Mouse (Mus musculus): ENCODE data around the gene Tfeb. TPM values are rescaled to one million over a fixed set of nuclear protein-coding genes. Genes with fewer than 3 reads are reported as not detected.

Tfeb gene
- polyA plus RNA-seq, 1 experiment = 3.2 TPM

DNA sequence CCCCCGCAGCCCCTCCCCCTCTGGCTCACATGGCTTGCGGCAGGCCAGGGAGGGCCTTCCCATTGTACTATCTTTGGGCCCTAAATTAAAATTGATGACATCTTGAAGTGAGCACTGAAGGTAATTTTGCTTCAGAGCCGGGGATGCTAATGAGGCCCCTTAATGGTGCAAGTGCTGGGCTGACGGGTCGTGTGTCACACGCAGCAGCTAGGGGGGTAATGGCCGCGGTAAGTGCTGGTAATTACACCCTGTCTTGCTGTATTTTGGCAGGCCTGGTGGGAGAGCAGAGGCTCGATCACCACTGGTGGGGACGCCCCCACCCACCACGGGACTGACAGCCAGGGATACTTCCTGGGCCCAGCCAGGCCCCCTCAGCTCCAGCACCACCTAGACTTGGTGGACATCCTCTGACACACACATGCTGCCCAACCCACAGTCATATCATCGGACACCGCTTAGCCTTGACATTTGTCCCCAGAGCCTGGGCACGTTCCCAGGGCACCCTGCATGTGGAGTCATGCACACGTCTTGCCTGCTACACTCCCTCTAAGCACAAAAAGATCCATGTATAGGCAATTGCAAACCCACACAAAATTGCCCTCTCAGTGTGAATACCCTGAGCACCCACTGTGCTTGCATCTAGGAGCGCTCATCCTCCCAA, 59.5 kb downstream of the Tfeb start:
- DNase-seq (ENCODE audit: low read depth) = peak; percentile 80
- TF ChIP-seq CTCF (IDR thresholded peaks at IDR 0.05; ENCODE audit: borderline replicate concordance, extremely low read depth, insufficient read depth, insufficient read length) = no peak
- no peak for TF ChIP-seq POLR2A (IDR thresholded peaks at IDR 0.05; ENCODE audit: borderline replicate concordance, extremely low read depth, insufficient read depth, insufficient read length, poor library complexity, severe bottlenecking)

DNA sequence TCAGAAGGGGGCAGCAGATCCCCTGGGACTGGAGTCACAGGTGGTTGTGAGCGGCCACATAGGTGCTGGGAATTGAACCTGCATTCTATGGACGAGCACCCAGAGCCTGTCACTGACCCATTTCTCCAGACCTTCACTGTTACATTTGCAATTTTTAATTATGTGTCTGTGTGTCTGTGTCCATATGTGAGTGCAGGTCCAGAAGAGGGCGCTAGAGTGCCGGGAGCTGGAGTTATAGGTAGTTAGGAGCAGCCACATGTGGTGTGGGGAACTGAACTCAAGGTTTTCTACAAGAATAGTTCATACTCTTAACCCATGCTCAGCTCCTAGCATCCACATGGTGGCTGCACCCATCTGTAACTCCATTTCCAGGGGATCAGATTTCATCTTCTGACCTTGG, 60.1 kb downstream of the Tfeb start:
- no peak for DNase-seq (ENCODE audit: low read depth)
- TF ChIP-seq CTCF (IDR thresholded peaks at IDR 0.05; ENCODE audit: borderline replicate concordance, extremely low read depth, insufficient read depth, insufficient read length) = peak; percentile 16; the same call in 1 of the 2 replicates
- TF ChIP-seq POLR2A (IDR thresholded peaks at IDR 0.05; ENCODE audit: borderline replicate concordance, extremely low read depth, insufficient read depth, insufficient read length, poor library complexity, severe bottlenecking) = no peak

DNA sequence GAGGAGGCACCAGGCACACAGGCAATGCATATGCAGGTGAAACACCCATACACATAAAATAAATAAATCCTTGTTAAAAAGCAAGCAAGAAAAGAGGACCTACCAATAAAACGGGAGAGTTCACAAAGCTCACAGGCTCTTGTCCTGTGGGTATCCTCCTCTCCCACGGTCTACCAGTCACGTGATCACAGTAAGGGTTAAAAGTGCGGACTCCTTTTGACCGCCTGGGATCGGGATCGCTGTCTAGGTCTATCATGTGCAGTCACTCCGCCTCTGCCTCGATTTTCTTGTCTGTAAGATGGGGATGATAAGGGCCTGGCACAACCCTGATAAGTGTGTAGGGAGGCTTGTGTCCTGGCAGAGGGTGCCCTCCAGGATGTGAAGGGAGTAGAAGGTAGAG, 60.6 kb downstream of the Tfeb start:
- no peak for DNase-seq (ENCODE audit: low read depth)
- TF ChIP-seq POLR2A (IDR thresholded peaks at IDR 0.05; ENCODE audit: borderline replicate concordance, extremely low read depth, insufficient read depth, insufficient read length, poor library complexity, severe bottlenecking) (no peak), CTCF (IDR thresholded peaks at IDR 0.05; ENCODE audit: borderline replicate concordance, extremely low read depth, insufficient read depth, insufficient read length) (no peak)

DNA sequence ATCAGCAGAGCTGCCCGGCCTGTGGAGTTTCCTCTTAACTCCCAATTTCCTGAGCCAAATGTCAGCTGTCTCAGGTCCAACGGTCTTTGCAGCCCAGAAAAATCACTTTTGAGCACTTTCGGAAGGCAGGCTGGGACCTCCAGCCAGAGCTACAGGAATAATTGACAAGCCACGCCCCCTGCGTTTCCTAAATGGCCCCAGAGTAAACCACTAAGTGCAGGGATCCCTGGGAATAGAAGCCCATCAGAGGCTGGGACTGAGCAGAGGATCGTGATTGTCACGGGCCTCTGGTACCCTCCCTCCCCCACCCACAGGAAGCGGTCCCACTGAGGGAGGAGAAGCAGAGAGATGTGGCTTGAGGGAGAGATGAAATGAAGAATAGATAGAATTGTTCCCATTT, 66.0 kb downstream of the Tfeb start:
- TF ChIP-seq CTCF (IDR thresholded peaks at IDR 0.05; ENCODE audit: borderline replicate concordance, extremely low read depth, insufficient read depth, insufficient read length) (no peak), POLR2A (IDR thresholded peaks at IDR 0.05; ENCODE audit: borderline replicate concordance, extremely low read depth, insufficient read depth, insufficient read length, poor library complexity, severe bottlenecking) (no peak)
- DNase-seq (ENCODE audit: low read depth) = peak; percentile 48

DNA sequence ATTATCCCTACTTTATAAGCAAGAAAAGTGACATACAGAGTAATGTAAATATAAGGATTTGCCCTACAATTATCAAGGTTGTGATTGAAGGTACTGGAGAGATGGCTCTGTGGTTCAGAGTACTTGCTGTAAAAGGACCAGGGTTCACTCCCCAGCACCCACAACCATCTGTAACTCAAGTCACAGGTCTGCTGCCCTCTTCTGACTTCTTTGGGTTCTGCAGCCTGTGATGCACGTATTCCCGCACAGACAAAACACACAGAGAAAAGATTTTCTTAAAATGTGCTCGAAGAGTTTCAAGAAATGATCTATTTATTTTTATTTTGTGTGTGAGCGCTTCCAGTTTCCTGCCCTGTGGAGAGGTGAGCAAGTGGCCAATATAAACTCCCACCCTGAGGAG, 66.8 kb downstream of the Tfeb start:
- no peak for DNase-seq (ENCODE audit: low read depth)
- no peak for TF ChIP-seq POLR2A (IDR thresholded peaks at IDR 0.05; ENCODE audit: borderline replicate concordance, extremely low read depth, insufficient read depth, insufficient read length, poor library complexity, severe bottlenecking)
- peak; percentile 17; the same call in 1 of the 2 replicates for TF ChIP-seq CTCF (IDR thresholded peaks at IDR 0.05; ENCODE audit: borderline replicate concordance, extremely low read depth, insufficient read depth, insufficient read length)

DNA sequence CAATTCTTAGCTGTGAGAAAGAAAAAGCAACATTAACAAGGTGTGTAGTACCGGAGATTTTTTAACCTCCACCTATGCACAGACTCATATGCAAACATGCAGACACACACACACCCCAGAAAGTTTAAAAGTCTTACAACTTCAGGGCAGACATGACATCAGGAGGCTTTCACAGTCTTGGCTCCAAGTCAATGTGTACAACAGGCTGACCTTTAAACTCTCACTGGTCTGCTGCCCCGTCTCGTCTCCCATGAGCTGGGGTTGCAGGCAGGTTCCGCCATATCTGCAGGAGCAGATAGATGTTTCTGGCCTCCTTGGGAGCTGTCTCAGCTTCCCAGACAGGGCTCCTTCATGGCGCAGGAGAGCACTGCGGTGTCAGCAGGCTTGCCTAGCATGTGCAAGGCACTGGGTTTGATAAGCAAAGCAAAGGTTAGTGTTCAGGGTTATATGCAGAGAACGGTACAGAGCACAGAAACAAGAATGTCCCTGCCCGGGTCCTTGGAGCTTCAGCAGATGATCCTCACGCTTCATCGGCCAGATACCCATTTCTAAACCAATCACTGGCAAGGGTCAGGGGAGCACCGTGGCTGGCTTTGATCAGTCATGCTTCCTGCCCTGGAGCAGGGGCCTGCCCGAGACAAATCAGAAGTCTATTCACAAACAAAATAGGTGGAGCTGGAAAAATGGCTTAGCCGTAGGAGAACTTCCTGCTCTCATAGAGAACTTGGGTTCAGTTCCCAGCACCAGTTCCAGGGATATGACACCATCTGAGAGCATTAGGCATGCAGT, 68.4 kb downstream of the Tfeb start:
- DNase-seq (ENCODE audit: low read depth) = no peak
- TF ChIP-seq CTCF (IDR thresholded peaks at IDR 0.05; ENCODE audit: borderline replicate concordance, extremely low read depth, insufficient read depth, insufficient read length) = no peak
- TF ChIP-seq POLR2A (IDR thresholded peaks at IDR 0.05; ENCODE audit: borderline replicate concordance, extremely low read depth, insufficient read depth, insufficient read length, poor library complexity, severe bottlenecking) = no peak

DNA sequence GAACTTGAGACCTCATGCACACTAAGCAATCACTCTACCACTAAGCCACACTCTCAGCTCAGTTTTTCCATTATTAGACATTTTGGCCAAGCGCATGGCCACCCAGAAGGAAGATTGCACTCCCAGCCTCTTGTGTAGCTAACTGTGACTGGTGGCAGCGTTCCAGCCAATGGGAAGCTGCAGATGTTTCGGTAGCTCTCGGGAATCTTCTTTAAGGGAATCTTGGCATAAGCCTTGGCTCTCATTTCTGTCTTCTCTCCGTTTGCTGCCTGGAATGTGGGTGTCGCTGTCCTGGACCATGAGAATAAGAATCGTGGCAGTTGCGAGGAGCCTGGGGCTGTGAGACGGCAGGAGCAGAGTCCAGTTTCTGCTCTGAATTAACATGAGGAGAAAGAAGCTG, 69.4 kb downstream of the Tfeb start:
- TF ChIP-seq CTCF (IDR thresholded peaks at IDR 0.05; ENCODE audit: borderline replicate concordance, extremely low read depth, insufficient read depth, insufficient read length) = no peak
- no peak for TF ChIP-seq POLR2A (IDR thresholded peaks at IDR 0.05; ENCODE audit: borderline replicate concordance, extremely low read depth, insufficient read depth, insufficient read length, poor library complexity, severe bottlenecking)
- DNase-seq (ENCODE audit: low read depth) = peak; percentile 47

DNA sequence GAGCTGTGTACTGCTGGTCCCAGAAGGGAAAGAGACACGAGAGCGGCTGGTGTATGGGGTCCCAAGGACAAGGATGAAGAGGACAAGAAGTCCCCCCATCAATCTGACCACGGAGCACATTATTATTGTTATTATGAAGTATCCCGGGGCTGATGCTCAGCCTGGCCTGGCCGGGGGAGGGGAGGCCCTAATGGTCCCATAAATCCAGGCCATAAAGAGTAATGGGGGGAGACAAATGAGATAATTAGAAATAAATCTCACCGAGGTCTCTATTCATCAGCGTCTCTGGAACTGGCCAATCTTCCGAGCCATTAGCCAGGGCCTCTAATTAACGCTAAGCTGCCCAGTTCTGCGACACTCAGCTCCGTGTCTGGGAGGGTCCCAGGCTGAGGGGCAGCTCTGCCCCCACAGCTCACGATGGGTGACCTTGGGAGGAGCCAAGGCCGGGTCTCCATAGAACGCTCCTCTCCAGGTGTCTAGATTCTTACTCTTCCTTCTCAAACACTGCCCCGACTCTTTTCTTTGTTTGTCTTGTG, 74.5 kb downstream of the Tfeb start:
- TF ChIP-seq CTCF (IDR thresholded peaks at IDR 0.05; ENCODE audit: borderline replicate concordance, extremely low read depth, insufficient read depth, insufficient read length) (no peak), POLR2A (IDR thresholded peaks at IDR 0.05; ENCODE audit: borderline replicate concordance, extremely low read depth, insufficient read depth, insufficient read length, poor library complexity, severe bottlenecking) (no peak)

DNA sequence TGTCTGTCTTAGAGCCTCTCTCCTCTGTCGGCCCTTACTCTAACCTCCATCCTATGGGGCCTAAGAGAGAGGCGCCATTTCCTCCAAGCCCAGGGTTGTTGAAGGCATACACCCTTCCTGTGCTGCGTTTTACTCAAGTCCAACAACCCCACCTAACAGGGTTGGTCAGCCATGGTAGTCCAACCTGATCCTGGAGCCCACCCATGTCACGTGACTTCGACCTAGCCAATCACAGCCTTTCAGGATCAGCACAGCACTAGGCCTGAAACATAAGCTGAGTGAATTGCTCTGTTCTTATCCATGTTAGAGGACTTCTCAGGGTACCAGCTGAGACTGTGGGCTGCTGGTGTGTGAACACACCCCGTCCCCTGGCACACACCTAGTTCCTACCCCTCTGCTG, 75.4 kb downstream of the Tfeb start:
- TF ChIP-seq CTCF (IDR thresholded peaks at IDR 0.05; ENCODE audit: borderline replicate concordance, extremely low read depth, insufficient read depth, insufficient read length) (no peak), POLR2A (IDR thresholded peaks at IDR 0.05; ENCODE audit: borderline replicate concordance, extremely low read depth, insufficient read depth, insufficient read length, poor library complexity, severe bottlenecking) (no peak)
- no peak for DNase-seq (ENCODE audit: low read depth)

More for the DNA sequence above, 74.5 kb downstream of the Tfeb start:
- peak; percentile 41 for DNase-seq (ENCODE audit: low read depth)

DNA sequence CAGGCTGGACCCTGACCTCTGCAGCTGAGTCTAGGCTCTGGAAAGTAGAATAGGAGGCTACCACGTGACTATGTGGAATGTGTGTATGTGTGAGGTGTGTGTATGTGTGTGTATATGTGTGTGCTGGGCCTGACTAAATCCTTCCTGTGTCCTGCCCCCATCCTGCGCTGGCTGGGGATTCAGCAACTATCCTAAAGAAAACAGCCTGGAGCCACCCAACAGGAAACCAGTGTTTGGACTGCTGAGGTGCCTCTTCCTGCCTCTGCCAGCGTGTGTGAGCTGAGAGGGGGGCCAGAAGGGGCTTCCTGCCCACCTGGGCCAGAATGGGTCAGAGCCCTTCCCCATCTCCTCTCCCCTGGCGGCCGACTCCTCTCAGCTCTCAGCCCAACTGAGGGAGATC, 76.8 kb downstream of the Tfeb start:
- TF ChIP-seq POLR2A (IDR thresholded peaks at IDR 0.05; ENCODE audit: borderline replicate concordance, extremely low read depth, insufficient read depth, insufficient read length, poor library complexity, severe bottlenecking) (no peak), CTCF (IDR thresholded peaks at IDR 0.05; ENCODE audit: borderline replicate concordance, extremely low read depth, insufficient read depth, insufficient read length) (no peak)

DNA sequence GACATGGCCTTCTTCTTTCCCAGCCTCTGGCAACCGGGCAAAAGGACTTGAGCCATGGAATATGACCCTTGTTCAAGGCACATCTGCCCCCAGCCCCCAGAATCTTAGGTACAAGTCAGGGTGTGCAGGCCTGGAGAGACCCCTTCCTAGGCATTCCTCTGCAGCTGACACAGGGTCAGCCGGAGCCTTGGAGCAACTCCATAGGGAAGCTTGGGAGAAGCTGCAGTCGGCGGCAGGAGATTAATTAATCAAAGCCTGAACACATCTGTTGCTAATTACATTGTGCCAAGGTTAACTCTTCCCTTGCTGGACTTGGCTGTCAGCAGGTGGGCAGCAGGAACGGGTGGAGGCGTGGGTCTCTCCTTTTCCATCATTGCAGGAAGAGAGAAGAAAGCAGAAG, 77.7 kb downstream of the Tfeb start:
- peak; percentile 45 for DNase-seq (ENCODE audit: low read depth)
- TF ChIP-seq POLR2A (IDR thresholded peaks at IDR 0.05; ENCODE audit: borderline replicate concordance, extremely low read depth, insufficient read depth, insufficient read length, poor library complexity, severe bottlenecking) (no peak), CTCF (IDR thresholded peaks at IDR 0.05; ENCODE audit: borderline replicate concordance, extremely low read depth, insufficient read depth, insufficient read length) (no peak)

More for the DNA sequence above, 76.8 kb downstream of the Tfeb start:
- no peak for DNase-seq (ENCODE audit: low read depth)
